ENCODE assay signal across 8 mouse cellular contexts in the genomic region with DNA sequence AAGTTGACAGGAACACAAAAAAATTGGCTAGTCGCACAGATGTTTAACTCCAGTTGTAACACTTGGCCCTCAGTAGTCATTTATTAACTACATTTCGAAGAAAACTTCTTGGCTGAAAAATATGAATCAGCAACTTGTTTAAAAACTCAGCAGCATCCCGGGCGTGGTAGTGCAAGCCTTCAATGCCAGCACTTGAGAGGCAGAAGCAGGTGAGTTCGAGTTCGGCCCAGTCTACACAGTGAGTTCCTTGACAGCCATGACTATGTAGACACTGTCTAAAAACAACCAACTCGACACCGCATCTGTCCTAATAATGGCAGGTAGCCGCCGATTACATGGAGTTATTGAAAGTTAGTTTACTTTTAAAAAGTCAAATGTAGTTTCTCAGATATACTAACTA. TPM values are rescaled to one million over a fixed set of nuclear protein-coding genes. Genes with fewer than 3 reads are reported as not detected.
A peak's percentile ranks its signal among the peaks of the same experiment; 100 is the strongest.
DNase-seq lines count a peak whose midpoint lies in the region; ATAC-seq lines count a peak whose summit lies in the region.

No protein-coding gene starts in this region.

- H3K27ac ChIP-seq in forebrain, embryonic 13.5 days: peak overlapping the region; percentile 86; the same call in 1 of the 2 replicates
- H3K27ac ChIP-seq in kidney, embryonic 15.5 days: peak overlapping the region; percentile 92

- intact Hi-C loops in left cerebral cortex, postnatal 36 days (cut with DNase I): loop anchor here (2.0 kb wide), 1 partner anchor 81 kb away; a partner anchor contains a TSS

- 45% methylated on average over 10 of the region's 10 CpGs for WGBS in forebrain, embryonic 13.5 days
- 35% methylated on average over 10 of the region's 10 CpGs for WGBS in kidney, embryonic 15.5 days

- H3K4me1 ChIP-seq in forebrain, embryonic 13.5 days: peaks cover 20% of the 10 kb centered on the region
- H3K4me1 ChIP-seq in kidney, embryonic 15.5 days: peaks cover 21% of the 10 kb centered on the region

- peak overlapping the region; percentile 98 for H3K4me3 ChIP-seq in forebrain, embryonic 13.5 days
- peak overlapping the region; percentile 79 for H3K4me3 ChIP-seq in kidney, embryonic 15.5 days (replicated peaks)

- peak overlapping the region; percentile 95 for H3K9ac ChIP-seq in forebrain, embryonic 13.5 days
- H3K9ac ChIP-seq in kidney, embryonic 15.5 days: peak overlapping the region; percentile 86

- H3K27me3 ChIP-seq in forebrain, embryonic 13.5 days: no peaks in the 10 kb centered on the region
- no peaks in the 10 kb centered on the region for H3K27me3 ChIP-seq in kidney, embryonic 15.5 days

- DNase-seq in urinary bladder, postnatal 14 days (ENCODE audit: low spot score): peak; percentile 13
- no peak for DNase-seq in urinary bladder, postnatal 25 days (ENCODE audit: low spot score)
- DNase-seq in lung, postnatal 14 days: peak; percentile 27
- DNase-seq in right cerebral cortex, postnatal 25 days: no peak
- DNase-seq in testis, postnatal 14 days (ENCODE audit: low spot score): no peak
- no peak for DNase-seq in left cerebral cortex, postnatal 36 days (ENCODE audit: low spot score in 2 of 2)

- no peak for ATAC-seq in forebrain, embryonic 13.5 days
- no peak for ATAC-seq in kidney, embryonic 15.5 days (replicated peaks; ENCODE audit: low FRiP score)

- H3K4me2 ChIP-seq in forebrain, embryonic 13.5 days: peak overlapping the region; percentile 98
- H3K4me2 ChIP-seq in kidney, embryonic 15.5 days: peak overlapping the region; percentile 62

- peaks cover 7% of the 10 kb centered on the region for H3K36me3 ChIP-seq in forebrain, embryonic 13.5 days (ENCODE audit: poor library complexity, severe bottlenecking)
- peaks cover 7% of the 10 kb centered on the region; the same call in 1 of the 2 replicates for H3K36me3 ChIP-seq in kidney, embryonic 15.5 days

- no peaks in the 10 kb centered on the region for H3K9me3 ChIP-seq in forebrain, embryonic 13.5 days (replicated peaks)
- H3K9me3 ChIP-seq in kidney, embryonic 15.5 days (replicated peaks): no peaks in the 10 kb centered on the region

RNA-seq across cellular contexts. Expression of a gene that starts 1.0 kb away (rescaled TPM):
- polyA plus RNA-seq in forebrain, embryonic 13.5 days (2015; fragmentation: Nextera tagmentation; extraction: Ambion mirVana): 55.9 and 58.2 TPM in 2 replicates
- polyA plus RNA-seq in kidney, embryonic 15.5 days (2015; fragmentation: Nextera tagmentation; extraction: Ambion mirVana): 50.1 and 51.0 TPM in 2 replicates
- 10 to 100 TPM; 49.5 to 53.5 TPM for total RNA-seq in left cerebral cortex, postnatal 36 days (2021)

RNA-seq across cellular contexts. Expression of a gene that starts 13.7 kb away (rescaled TPM):
- polyA plus RNA-seq in forebrain, embryonic 13.5 days (2015; fragmentation: Nextera tagmentation; extraction: Ambion mirVana): 39.0 and 41.3 TPM in 2 replicates
- 50.0 and 51.8 TPM in 2 replicates for polyA plus RNA-seq in kidney, embryonic 15.5 days (2015; fragmentation: Nextera tagmentation; extraction: Ambion mirVana)
- total RNA-seq in left cerebral cortex, postnatal 36 days (2021): 10 to 100 TPM; 11.8 to 14.1 TPM

RNA-seq across cellular contexts. Expression of a gene that starts 40.9 kb away (rescaled TPM):
- 32.8 and 34.2 TPM in 2 replicates for polyA plus RNA-seq in forebrain, embryonic 13.5 days (2015; fragmentation: Nextera tagmentation; extraction: Ambion mirVana)
- polyA plus RNA-seq in kidney, embryonic 15.5 days (2015; fragmentation: Nextera tagmentation; extraction: Ambion mirVana): 25.5 and 27.6 TPM in 2 replicates
- total RNA-seq in left cerebral cortex, postnatal 36 days (2021): 10 to 100 TPM; 45.8 to 49.2 TPM

RNA-seq across cellular contexts. Expression of a gene that starts 50.7 kb away (rescaled TPM):
- polyA plus RNA-seq in forebrain, embryonic 13.5 days (2015; fragmentation: Nextera tagmentation; extraction: Ambion mirVana): 16.6 and 18.7 TPM in 2 replicates
- polyA plus RNA-seq in kidney, embryonic 15.5 days (2015; fragmentation: Nextera tagmentation; extraction: Ambion mirVana): 9.1 and 11.7 TPM in 2 replicates
- 10 to 100 TPM; 87.0 to 93.7 TPM for total RNA-seq in left cerebral cortex, postnatal 36 days (2021)

Comparison
In these comparisons a context has a peak if more than half of its experiments do, and no peak if none do; other contexts are left out.
1. DNase-seq: peak in urinary bladder, postnatal 14 days (single experiment) and lung, postnatal 14 days (single experiment); none in urinary bladder, postnatal 25 days (single experiment), right cerebral cortex, postnatal 25 days (single experiment), testis, postnatal 14 days (single experiment) and left cerebral cortex, postnatal 36 days (0 of 2).